Mouse (Mus musculus) cortical plate, adult 2 months (tissue): ENCODE data around the gene Prdm11.

Source experiments
- CTCF ChIP-seq: fragments of 200-500 bp; IDR thresholded peaks from 2 replicates; pipeline ENCODE4 v1.5.1; 2011; ENCODE audit warnings: mild to moderate bottlenecking, control low read depth, low read length; ENCODE audit not compliant: insufficient read depth; ENCODE audit errors: extremely low read depth
- POLR2A ChIP-seq: fragments of 200-500 bp; IDR thresholded peaks from 2 replicates; pipeline ENCODE4 v1.6.1; 2011; ENCODE audit warnings: mild to moderate bottlenecking, low read length, control low read depth; ENCODE audit not compliant: insufficient read depth; ENCODE audit errors: extremely low read depth

GRCm38 (mm10) chr2:93017151-93017550 lies 28.8 kb downstream of the Prdm11 start:
- TF ChIP-seq CTCF (no peak), POLR2A (no peak)
